Mouse (Mus musculus) splenic B cell, adult 2 months (primary cell): ENCODE measurements around the gene Ptger3.

ENCODE experiments used
- DNase-seq: peaks from one replicate; pipeline ENCODE4 v3.0.0-alpha.2; 2011; ENCODE audit warnings: low read depth, low spot score
- H3K27me3 ChIP-seq: 2 replicates; pipeline ENCODE4 v1.6.1; 2012; ENCODE audit warnings: mild to moderate bottlenecking, low read length, moderate library complexity, mixed read lengths; ENCODE audit not compliant: control insufficient read depth, poor library complexity, insufficient read depth, severe bottlenecking
- H3K36me3 ChIP-seq: 2 replicates; pipeline ENCODE4 v1.6.1; 2012; ENCODE audit warnings: mild to moderate bottlenecking, low read length, moderate library complexity, mixed read lengths; ENCODE audit not compliant: control insufficient read depth, poor library complexity, insufficient read depth, severe bottlenecking

Gene Ptger3

DNA sequence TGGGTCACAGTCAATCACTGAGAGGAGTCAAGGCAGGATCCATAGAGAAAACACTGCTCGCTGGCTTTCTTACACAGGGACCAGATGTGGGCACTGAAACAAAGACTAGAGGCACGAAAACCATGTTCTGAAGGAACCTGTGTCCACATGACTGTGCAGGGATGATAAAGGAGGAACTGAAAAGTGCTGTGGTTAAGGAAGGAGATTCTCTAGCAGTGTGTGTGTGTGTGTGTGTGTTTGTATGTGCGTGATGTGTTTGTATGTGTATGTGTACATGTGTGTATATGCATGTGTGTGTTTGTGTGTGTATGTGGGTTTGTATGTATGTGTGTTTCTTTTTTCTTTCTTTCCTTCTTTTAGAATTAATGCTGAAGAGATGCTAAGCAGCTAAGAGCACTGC is 67.7 kb downstream of the Ptger3 start:
- Histone ChIP-seq H3K36me3 (no peaks in the 10 kb centered on the region), H3K27me3 (no peaks in the 10 kb centered on the region)
- peak; percentile 42 for DNase-seq

DNA sequence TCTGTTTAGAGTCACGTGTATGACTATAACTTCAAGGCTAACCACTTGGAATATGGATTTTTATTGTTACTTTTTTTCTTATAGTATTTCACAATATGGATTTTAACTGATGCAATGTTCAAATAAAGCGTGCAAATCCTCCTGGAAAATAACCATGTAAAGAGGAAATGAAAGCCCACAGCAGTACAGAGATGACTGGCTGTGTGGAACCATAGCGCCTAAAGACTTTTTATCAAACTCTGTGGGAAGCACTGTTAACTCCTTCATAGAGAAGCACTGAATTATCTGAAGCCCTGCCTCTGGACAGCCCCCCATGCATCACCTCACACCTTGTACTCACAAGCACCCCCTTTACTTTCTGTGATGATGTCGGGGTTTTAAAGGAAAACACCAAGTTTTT is 69.0 kb downstream of the Ptger3 start:
- Histone ChIP-seq H3K36me3 (no peaks in the 10 kb centered on the region), H3K27me3 (no peaks in the 10 kb centered on the region)
- peak; percentile 19 for DNase-seq

DNA sequence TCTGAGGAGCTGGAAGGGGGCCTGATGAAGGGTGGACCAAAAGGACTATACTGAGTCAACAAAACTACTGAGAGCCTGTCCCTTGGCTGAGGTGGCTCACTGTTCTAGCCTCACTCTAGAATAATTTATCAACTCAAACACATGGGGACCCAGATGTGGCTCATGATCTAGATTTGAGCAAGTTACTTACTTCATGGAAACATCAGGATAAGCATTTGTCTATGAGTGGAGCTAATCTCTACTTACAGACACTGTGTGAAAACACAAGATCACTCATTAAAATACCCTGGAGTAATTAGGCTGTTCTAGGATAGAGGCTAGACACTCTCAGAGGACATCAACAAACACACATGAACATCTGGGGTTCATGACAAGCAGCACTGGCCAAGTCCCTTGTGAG is 70.2 kb downstream of the Ptger3 start:
- H3K27me3 ChIP-seq, result no peaks in the 10 kb centered on the region
- H3K36me3 ChIP-seq, result no peaks in the 10 kb centered on the region
- no peak for DNase-seq

GRCm38 (mm10) chr3:157637341-157637740 is 70.6 kb downstream of the Ptger3 start:
- no peak for DNase-seq
- no peaks in the 10 kb centered on the region for H3K36me3 ChIP-seq
- no peaks in the 10 kb centered on the region for H3K27me3 ChIP-seq

- Histone ChIP-seq H3K36me3 (no peaks in the 10 kb centered on the region), H3K27me3 (no peaks in the 10 kb centered on the region)
- no peak for DNase-seq
These were observed 74.9 kb downstream of the Ptger3 start for GRCm38 (mm10) chr3:157641634-157642033.

DNA sequence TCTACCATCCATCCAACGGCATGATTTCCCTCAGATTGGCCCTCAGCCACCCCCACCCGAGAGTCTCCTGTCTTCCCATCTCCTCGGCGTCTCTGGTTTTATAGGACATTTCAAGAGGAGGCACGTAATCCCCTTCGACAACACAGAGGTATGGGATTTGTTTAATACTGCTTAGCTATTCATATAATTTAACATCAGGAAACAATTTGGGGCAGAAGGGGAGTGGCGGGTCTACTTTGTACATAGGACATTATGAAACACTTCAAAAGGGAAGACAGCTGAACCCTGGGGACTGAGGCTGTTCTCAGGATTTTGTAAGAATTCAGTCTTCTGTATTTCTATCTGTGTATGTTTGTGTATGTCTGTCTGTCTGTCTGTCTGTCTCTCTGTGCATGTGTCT is 94.9 kb downstream of the Ptger3 start:
- no peak for DNase-seq
- Histone ChIP-seq H3K27me3 (no peaks in the 10 kb centered on the region; the same call in 1 of the 2 replicates), H3K36me3 (no peaks in the 10 kb centered on the region)

- Histone ChIP-seq H3K36me3 (no peaks in the 10 kb centered on the region), H3K27me3 (no peaks in the 10 kb centered on the region; the same call in 1 of the 2 replicates)
- DNase-seq, result no peak
These were observed 97.9 kb downstream of the Ptger3 start for GRCm38 (mm10) chr3:157664486-157665041.

GRCm38 (mm10) chr3:157665471-157665870 is 98.8 kb downstream of the Ptger3 start:
- no peaks in the 10 kb centered on the region; the same call in 1 of the 2 replicates for H3K27me3 ChIP-seq
- DNase-seq, result no peak
- no peaks in the 10 kb centered on the region for H3K36me3 ChIP-seq

DNA sequence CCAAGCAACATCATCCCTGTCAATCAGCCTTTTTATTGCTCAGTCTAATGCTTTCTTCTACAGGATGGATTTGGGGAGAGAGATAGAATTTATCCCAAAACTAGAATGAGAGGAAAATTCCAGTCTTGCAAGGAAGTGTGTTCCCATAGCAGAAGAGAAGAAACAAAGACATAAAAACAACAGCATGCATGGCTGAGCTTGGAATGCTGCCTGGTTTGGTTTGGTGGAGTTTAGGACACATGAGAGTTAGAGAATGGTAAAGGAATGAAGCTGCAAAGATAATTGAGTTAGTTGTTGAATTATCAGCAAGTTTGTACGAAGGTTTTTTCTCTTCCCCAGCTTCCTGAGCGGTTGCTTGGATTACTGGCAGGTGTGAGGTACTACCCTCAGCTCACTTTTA is 99.5 kb downstream of the Ptger3 start:
- Histone ChIP-seq H3K36me3 (no peaks in the 10 kb centered on the region), H3K27me3 (no peaks in the 10 kb centered on the region; the same call in 1 of the 2 replicates)
- no peak for DNase-seq

GRCm38 (mm10) chr3:157686105-157686504 is 119.4 kb downstream of the Ptger3 start:
- H3K36me3 ChIP-seq, result no peaks in the 10 kb centered on the region
- H3K27me3 ChIP-seq, result no peaks in the 10 kb centered on the region
- DNase-seq, result no peak

DNA sequence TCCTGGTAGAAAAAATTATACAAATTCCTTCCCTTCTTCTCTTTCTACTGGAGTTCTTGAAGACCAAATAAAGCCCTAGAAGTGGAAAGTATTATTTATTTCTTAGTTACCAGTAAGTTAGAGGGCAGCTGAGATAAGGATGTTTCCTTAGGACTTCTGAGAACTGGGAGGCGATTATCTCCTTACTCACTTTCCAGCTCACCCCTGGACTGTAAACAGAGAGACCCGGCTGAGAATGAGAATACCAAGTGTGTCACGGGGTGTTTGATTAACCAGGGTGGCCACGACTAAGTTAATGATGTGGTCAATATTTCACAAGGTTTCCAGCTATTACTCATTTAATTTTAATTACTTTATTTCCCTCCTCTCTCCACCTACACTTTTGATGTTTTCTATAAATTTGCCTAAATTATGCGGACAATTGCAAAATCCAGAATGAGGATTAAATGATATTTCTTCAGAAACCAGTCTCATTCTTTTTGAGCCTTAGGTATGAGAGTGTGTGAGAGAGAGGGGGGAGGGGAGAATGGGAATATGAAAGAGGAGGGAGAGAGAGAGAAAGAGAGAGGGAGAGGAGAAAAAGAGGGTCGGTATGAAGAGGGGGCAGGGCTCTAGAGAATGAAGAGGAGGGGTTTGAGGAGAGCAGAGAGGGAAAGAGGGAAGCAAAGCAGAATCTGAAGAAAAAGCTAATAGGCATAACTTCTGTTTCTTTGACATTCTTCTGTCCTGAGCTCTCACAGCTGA is 121.9 kb downstream of the Ptger3 start:
- no peaks in the 10 kb centered on the region for H3K27me3 ChIP-seq
- H3K36me3 ChIP-seq, result no peaks in the 10 kb centered on the region
- DNase-seq, result no peak
